Mouse (Mus musculus) small intestine, adult 10 weeks (tissue): ENCODE data around the gene Tac2. TPM values are rescaled to one million over a fixed set of nuclear protein-coding genes. Genes with fewer than 3 reads are reported as not detected.

Source experiments
- polyA plus RNA-seq: library from polyadenylated mRNA; stranded (reverse); fragments of 350-450 nt; fragmentation: Illumina TruSeq; extraction: RNeasy Lipid Tissue Mini Kit (QIAGEN cat#74804); gene quantifications from one replicate; pipeline ENCODE4 v1.2.3, GENCODE M21; 2014; ENCODE audit warnings: low replicate concordance

Tac2 gene
- not detected for polyA plus RNA-seq

GRCm38 (mm10) chr10:127724178-127724577 lies at the start of gene Tac2:
Gene Tac2, plus strand, starts transcription at chr10:127724478.

GRCm38 (mm10) chr10:127704766-127705220 lies 19.5 kb upstream of the Tac2 start, which contains the start of gene Myo1a:
Gene Myo1a, plus strand, starts transcription at chr10:127705170.

DNA sequence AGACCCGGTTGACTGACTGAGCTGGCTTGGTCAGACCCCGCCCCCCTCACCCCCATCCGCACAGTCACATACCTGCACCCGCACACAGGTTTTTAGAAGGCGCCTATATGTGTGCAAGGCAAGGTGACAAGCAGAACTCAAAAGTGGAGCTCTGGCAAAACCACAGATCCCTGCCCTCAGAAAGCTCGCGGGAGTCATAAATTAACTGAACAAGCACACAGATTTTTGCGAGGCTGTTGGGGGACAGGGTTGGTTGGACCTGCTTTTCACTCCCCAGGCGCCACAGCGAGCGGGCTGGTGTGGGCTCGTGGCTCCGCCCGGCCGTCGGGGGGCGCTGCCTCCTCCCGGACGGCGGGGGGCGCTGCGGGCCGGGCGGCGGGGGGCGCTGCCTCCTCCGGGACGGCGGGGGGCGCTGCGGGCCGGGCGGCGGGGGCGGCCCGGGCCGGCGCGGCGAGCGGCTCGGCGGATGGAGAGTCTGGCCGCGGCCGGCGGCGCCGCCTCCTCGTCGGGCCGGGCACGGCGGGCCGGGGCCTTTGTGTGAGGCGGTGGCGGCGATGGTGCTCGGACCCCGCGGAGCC lies 14.9 kb downstream of the Tac2 start, which contains the start of gene Zbtb39:
Gene Zbtb39, plus strand, starts transcription at position 456 of the 578 bp plus-strand sequence.

DNA sequence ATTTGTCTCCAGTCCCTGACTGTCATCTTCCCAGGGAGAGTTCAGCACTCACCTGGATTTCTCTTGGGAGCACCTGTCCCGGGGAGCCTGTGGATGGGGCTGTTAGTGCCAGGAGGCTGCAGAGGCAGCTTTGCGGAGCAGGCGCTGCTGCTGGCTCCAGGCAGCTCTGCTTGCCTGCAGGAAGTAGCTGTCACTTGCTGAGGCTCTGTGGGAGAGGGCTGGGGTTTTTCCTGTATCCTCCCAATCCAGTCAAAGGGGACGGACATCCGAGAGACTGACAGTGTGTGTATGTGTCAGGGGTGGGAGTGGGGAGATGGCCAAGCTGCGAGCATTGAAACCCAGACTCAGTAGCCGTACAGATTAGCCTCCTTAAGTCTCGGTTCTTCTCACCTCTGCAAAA lies 27.3 kb downstream of the Tac2 start, which contains the start of gene Gpr182:
Gene Gpr182, minus strand, starts transcription at position 185 of the 400 bp plus-strand sequence.

DNA sequence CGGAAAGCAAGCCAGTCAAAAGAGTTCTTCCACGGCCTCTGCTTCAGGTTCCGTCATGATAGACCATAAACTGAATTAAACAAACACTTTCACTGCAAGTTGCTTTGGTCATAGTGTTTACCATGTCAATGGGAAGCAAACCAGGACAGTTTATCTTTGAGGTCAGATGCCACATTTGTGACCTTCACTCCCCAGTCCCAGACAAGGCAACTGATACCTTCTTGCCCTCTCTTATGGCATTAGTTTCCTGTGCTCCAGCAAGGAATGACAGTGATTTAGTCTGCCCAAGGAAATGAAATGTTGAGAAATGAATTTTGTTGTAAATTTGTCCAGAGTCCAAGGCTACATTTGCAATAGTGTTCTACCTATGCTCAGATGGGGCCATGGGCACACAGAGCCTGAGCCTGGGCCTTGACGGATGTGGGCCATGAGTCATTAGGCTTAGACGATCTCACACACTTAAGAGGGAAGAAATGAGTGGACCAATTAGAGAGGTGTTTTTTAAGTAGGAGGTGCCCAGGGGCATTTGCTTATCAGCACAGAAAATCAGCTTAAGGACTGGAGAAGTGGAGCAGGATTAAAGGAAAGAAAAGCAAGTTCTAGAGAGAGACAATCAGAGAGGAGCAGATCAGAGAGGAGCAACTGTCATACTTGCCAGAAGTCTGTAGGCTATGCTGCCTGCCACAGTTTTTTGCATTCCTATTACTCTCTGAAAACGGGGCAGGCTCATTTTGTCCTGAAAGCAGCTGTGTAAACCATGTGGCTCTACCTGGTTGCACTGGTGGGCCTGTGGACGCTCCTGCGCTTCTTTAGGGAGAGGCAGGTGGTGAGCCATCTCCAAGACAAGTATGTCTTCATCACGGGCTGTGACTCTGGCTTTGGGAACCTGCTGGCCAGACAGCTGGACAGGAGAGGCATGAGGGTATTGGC lies 35.2 kb downstream of the Tac2 start, which contains the start of the genes Rdh1 and Rdh16f1:
Gene Rdh1, plus strand, starts transcription at position 541 of the 930 bp plus-strand sequence.
Gene Rdh16f1, plus strand, starts transcription at position 607 of the 930 bp plus-strand sequence.

GRCm38 (mm10) chr10:127776011-127776410 lies 51.7 kb downstream of the Tac2 start, which contains the start of gene Rdh9:
Gene Rdh9, plus strand, starts transcription at chr10:127776386.

Other genes with a start within 250 kb of the Tac2 start
- gene Stac3, start 222.8 kb upstream of the Tac2 start, polyA plus RNA-seq: not detected
- not detected for gene Ndufa4l2, start 209.5 kb upstream of the Tac2 start, polyA plus RNA-seq
- gene Shmt2, start 202.0 kb upstream of the Tac2 start, polyA plus RNA-seq: 0.78 TPM
- gene Nxph4, start 189.9 kb upstream of the Tac2 start, polyA plus RNA-seq: not detected
- gene Lrp1, start 103.3 kb upstream of the Tac2 start, polyA plus RNA-seq: 3.2 TPM
- gene Stat6, start 81.5 kb upstream of the Tac2 start, polyA plus RNA-seq: 46.4 TPM
- gene Nemp1, start 57.6 kb upstream of the Tac2 start, polyA plus RNA-seq: 9.6 TPM
- gene Nab2, start 55.9 kb upstream of the Tac2 start, polyA plus RNA-seq: 0.48 TPM
- gene Myo1a, start 19.3 kb upstream of the Tac2 start, polyA plus RNA-seq: 124 TPM
- gene Zbtb39, start 15.1 kb downstream of the Tac2 start, polyA plus RNA-seq: 3.1 TPM
- gene Gpr182, start 27.3 kb downstream of the Tac2 start, polyA plus RNA-seq: 0.19 TPM
- 0.19 TPM for gene Rdh1, start 35.2 kb downstream of the Tac2 start, polyA plus RNA-seq
- not detected for gene Rdh16f1, start 35.3 kb downstream of the Tac2 start, polyA plus RNA-seq
- 67.6 TPM for gene Rdh9, start 51.9 kb downstream of the Tac2 start, polyA plus RNA-seq
- gene Rdh16, start 76.7 kb downstream of the Tac2 start, polyA plus RNA-seq: 7.8 TPM
- gene Rdh19, start 125.5 kb downstream of the Tac2 start, polyA plus RNA-seq: not detected
- 5.0 TPM for gene Rdh16f2, start 142.0 kb downstream of the Tac2 start, polyA plus RNA-seq
- 55.8 TPM for gene Rdh7, start 164.3 kb downstream of the Tac2 start, polyA plus RNA-seq
- 0.93 TPM for gene Sdr9c7, start 174.0 kb downstream of the Tac2 start, polyA plus RNA-seq